Mouse (Mus musculus): Measurements from ENCODE around the gene Gm10424.
"Not testable (repeated sequence)": the region's sequence is repeated elsewhere in the genome, so short reads cannot be mapped to it uniquely, and the experiment has no call there.

The Gm10424 gene

DNA sequence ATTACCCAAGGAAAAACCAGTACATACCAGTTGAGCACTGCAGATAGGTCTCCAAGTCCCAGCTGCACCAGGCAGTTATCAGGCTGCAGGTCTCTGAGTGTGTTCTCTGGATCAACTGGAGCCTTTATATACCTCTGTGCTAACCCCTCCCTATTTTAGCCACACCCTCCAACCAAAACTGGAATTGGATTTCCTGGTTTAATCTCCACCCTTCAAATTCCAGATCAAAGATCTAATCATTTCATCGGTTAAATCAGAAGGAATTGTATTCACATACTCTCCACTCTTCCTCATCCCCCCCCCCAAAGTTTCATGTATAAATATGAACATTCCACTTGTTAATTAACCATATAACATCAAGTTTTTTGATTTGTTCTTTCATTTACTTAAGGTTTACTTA lies at the start of gene Gm10424:
Gene Gm10424 (minus strand): TSS at position 101 of the 400 bp plus-strand sequence.
- not testable (repeated sequence) for DNase-seq (ENCODE audit: low read depth, low spot score)

GRCm38 (mm10) chr5:95305611-95306010 lies 33.0 kb upstream of the Gm10424 start, which contains the start of gene Gm3259:
Gene Gm3259, plus strand, starts transcription at chr5:95305911.
- not testable (repeated sequence) for DNase-seq (ENCODE audit: low read depth, low spot score)

All from brain, adult 2 months (tissue).